Mouse (Mus musculus) hematopoietic stem cell, adult 5-6 weeks (primary cell): ENCODE results near the gene Trir. TPM values are rescaled to one million over a fixed set of nuclear protein-coding genes. Genes with fewer than 3 reads are reported as not detected.
A peak's percentile ranks its signal among the peaks of the same experiment; 100 is the strongest.

Source experiments
- ATAC-seq, 2 experiments: fragments of 125-278 bp in 1 of 2; replicated peaks in 1 of 2; 2 replicates each; pipeline ENCODE4 v1.8.0; 2016 to 2017; ENCODE audit warnings: inconsistent platforms in 2 of 2, mild to moderate bottlenecking in 2 of 2, moderate number of reproducible peaks in 2 of 2, low read depth in 1 of 2, moderate TSS enrichment in 1 of 2; ENCODE audit not compliant: low FRiP score in 2 of 2, poor library complexity in 2 of 2, severe bottlenecking in 2 of 2, insufficient read depth in 1 of 2, low TSS enrichment in 1 of 2
- total RNA-seq: library from RNA; stranded (forward); fragments of 172-1452, 232-1000 nt; gene quantifications from 2 replicates; pipeline ENCODE4 v1.2.3, GENCODE M21; 2017

Gene Trir
- total RNA-seq: 219 and 245 TPM in 2 replicates

DNA sequence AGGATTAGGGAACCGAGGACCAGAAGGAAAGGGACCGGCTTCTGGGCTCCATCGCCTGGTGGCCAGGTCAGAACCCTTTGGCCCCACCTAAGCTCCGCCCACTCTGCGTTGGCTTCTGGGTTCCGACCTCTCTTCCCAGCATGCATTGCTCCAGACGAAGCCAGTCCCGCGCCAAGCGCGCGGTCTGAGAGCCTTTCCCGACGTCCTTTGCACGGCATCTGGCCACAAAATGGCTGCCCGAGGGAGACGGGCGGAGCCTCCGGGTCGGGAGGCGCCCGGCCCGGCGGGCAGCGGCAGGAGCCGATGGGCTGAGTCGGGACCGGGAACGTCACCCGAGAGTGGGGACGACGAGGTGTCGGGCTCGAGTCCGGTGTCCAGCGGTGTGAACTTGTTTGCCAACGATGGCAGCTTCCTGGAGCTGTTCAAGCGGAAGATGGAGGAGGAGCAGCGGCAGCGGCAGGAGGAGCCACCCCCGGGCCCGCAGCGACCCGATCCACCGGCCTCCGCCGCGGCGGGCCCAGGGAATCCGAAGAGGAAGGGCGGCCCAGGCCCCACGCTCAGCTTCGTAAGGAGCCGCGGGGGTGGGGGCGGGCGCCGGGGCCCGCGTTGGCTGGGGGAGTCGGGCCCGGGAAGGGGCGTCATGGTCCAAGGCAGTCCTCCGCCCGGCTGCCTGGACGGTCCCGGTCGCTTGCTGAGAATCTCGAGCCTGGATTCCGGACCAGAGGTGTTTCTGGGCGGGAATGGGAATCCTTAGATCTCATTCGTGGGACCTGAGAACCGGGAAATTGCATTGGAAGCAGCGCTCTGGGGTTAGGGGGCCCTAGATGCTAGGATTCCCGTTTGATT is at the start of gene Trir:
Trir (plus strand) TSS at position 154 of the 846 bp plus-strand sequence.
- peak; percentile 83 to 85 for ATAC-seq

DNA sequence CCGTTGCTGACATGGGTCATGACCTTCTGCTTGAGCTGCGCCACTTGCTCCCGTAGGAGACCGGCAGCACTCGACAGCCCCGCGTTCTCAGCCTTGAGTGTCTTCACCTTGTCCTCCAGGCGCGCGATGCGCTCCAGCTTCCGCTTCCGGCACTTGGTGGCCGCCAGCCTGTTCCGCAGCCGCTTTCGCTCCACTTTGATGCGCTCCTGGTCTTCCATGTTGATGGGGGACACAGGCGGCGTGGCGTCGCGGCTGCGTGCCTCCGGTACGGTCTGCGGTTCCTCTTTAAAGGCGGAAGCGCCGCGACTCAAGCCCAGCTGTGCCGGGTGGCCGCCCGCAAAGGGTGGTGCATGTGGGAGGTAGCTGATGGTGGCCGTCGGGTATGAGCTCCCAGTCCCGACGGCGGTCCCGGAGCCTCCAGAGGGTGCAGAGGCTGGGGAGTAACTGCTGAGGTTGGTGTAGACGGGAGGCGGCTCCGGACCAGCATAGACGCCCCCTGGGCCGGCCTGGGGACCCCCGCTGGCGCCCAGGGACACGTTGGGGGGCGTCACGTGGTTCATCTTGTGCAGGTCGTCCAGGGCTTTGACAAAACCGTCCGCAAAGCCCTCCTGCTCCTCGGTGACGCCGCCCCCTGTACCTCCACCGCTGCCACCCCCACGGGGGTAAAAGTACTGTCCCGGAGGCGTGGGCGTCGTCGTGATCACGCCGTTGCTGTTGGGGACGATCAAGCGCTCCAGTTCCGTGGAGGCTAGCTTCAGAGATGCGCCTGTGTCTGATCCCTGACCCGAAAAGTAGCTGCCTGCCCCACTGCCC is 49.0 kb upstream of the Trir start:
- ATAC-seq: peak in 1 of 2 experiments; percentile 4; a peak in 1 of 4 replicates

DNA sequence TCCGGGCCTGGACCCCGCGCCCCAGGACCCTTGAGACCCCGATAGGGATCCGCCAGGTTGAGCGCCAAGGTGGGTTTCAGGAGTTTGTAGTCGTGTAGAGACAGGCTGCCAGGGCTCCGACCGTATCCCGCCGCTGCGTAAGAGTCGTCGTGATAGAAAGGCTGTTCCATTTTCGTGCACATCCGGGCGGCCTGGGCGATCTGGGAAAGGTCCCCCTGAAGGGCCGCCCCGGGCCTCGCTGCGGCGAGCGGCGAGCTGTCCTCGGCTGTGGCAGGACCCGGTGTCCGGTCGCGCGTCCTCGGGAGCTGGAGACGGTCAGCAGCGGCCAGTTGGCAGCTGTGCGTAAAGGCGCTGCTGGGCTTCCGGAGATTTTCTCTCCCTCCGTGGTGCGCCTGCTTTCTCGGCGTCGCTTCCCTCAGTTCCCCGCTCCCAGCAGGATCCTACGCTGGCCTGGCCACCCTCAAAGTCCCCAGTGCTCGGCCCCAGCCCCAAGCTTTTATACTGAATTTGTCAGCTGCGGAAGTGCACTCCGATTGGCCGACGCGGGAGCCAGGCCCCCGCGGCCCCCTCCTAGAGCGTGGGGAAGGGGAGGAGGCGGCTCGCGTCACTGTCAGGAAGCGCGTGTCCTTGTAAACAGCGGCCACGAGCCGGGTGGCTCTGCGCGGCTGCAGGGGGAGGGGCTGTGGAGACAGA is 48.2 kb upstream of the Trir start, which contains the start of gene Junb:
Junb (minus strand) TSS at position 471 of the 693 bp plus-strand sequence.
- ATAC-seq: peak; percentile 37 to 52

DNA sequence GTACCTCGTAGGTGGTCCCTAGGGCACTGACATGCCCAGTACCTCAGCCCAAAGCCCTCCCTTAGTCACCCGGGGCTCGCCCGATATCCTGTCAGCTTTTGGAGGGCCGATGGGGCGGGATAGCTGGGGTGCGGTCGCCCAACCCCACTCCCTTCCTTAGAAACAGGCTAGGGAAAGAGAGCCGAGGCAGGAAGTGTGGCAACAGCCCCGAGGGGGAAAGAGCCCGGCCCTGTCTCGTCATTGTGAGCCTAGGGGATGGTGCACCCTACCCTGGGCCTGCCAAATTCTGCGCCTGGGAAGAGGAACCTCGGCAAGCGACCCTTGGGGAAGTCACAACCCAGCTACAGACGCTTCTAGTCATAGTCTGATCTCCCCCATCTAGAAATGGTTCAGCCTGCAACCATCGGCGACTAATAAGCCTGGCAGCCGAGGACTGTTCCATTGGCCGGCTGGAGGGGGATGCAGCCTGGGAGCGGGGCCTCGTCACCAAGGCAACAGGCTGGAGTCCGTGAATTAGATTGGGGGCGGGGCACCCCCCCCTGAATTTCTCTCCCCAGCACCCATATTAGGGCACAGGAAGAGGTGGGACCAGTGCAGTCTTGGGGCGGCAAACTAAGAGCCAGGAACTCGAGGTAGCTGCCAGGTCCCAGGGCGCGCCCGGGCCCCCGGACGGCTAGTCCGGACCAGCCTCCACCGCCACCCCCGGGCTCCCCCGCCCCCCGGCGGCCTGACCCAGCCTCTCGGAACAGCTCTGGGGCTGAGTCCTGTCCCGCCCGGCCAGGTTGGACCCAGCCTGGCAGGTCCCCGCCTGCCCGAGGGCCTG is 46.8 kb upstream of the Trir start:
- peak; percentile 37 to 64 for ATAC-seq

DNA sequence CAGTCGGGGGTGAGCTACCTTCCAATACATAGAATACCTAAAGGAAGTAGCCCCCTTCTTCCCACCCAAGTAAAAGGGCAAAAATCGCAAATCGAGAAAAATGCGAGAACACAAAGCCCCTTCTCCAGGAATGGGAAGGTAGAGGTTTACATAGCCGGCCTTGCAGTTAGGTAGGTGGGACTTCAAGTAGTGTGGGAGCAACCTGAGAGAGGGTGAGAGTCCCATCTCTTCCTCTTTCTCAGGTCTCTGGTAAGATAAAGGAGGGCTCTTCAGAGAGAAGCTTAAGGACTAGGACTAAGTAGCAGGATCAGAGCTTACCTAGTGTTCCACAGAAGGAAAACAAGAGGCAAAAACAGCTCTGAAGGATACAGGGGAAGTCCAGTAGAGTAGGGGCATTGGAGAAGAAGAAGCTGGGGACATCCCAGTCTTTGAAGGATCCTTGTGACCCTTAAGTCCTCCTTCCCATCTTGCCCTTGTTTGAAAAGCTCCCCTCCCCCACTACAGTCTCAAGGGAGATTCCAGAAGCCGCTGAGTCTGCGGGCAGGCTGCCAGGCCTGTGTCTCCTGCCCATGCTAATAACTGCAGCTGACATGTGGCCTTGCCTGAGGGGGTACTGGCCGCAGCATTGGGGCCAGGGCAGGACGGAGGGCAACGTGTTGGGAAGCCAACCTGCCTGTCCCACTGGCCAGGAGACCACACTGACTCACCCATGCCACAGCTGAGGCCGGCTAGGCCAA is 45.8 kb upstream of the Trir start:
- no peak for ATAC-seq

DNA sequence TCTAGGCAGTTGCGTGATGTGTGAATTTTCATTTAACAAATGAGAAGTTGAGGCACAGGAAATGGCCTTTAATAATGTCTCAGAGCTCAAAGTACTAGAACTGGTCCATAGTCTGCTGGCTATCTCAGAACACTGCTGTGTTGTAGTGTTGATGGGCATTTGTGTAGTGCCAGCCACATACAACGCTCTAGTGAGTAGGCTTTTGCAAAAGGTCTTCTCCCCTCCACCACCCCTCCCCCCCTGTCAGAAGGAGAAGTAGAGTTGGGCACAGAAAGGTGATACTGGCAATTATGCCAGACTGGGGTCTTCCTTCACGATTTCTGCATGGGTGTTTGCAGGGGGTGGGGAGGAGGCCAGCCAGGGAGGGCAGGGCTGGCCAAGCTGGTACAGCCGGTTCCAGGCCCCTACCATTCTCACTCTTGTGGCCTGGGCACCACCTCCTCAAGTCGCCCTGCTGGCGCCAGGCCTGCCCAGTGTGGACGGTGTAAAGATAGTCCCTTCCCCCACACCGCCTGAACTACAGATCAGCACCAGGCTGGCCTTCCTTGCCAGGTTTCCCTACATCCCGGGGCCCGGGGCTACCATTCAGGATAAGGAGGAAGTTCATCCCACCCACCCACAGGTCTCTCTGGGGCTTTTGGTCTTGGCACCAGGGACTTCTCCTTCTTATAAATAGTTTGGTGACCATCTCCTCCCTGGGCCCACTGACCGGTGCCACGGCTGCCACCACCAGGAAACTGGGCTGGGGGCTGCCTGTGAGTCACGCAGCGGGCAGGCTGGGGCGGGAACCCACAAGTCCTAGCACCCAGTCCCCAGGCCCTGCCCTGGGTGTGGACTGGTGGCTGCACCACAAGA is 44.8 kb upstream of the Trir start:
- no peak for ATAC-seq

DNA sequence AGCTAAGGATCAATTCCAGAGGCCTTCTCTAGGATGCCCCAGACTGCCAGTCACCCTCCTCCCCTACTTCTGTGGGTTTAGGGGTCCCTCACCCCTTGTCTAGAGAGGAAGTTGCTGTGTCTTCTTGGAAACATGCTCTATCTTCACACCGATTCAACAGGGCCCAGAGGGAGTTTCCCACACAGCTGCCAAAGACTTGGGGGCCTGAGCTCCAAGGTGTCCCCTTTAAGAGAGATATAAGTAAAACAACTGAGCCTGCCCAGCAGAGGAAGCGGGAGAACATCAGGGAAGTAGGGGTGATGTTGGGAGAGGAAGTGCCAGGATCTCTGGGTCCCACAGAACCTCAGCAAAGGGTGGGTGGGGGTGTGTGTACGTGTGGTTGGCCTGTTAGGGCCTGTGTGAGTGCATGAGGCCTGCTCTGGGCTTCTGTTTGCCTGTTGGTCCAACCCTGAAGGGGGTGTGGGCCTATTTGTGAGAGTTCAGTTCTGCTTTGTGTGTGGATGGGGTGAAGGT is 44.1 kb upstream of the Trir start:
- ATAC-seq: no peak

DNA sequence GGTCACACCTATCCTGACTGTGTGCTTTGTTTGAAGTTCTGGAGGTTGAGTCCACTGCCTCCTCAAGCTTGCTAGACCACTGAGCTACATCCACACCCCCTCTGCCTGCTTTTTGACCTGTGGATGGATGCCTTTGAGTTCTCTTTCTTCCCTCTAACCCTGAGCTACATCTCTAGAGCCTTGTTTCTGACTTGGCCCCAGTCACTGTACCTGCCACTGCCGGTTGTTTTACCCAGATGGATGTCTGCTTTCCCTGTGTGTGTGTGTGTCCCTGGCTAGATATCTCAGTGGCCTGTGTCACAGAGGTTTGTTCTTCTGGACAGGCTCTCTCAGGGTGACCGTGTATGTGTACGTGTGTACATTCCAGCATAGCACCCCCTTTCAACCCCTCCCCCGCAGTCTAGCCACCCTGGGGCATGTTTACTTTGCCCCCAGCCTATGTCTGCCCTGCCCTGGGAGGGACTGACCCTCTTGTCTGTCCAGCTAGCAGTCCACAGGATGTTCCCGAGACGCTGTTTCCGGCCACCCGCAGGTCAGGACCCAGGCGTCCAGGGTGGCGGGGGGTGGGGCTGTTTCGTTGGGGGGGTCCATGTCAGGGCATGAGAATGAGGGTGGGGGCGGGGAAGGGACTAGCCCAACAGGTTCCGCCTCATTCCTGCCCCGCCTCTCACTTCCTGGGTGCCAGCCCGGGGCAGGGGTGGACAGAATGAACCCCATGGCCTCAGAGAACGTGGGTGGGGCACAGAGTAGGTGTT is 42.2 kb upstream of the Trir start:
- ATAC-seq: no peak

DNA sequence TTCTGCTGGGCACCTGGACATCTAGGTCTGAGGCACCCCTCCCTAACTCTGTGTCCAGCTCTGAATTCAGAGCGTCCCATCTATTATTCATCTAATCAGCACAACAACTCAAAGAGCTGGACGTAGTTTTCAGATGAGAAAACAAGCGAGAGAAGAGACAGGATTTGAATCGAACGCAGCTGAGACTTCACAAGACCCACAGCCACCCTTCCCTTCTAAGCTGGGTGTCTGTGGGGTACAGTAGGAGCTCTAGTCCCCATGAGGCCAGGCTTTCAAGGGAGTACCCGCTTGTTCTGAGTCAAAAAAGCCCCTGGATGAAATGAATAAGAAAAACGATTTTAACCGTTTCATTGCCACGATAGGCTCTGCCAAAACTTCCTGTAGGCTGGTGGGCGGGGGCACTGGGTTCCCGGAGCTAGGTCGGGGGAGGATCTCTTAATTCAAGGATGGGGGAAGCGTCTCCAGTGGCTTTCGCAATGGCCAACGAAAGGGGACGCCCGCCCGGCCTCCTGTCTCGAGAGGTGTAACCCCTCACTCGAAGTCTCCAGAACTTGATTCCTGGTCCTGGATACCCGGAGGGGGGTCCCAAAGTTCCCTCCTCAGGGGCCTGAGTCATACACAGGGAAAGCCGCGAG is 41.5 kb upstream of the Trir start:
- no peak for ATAC-seq

DNA sequence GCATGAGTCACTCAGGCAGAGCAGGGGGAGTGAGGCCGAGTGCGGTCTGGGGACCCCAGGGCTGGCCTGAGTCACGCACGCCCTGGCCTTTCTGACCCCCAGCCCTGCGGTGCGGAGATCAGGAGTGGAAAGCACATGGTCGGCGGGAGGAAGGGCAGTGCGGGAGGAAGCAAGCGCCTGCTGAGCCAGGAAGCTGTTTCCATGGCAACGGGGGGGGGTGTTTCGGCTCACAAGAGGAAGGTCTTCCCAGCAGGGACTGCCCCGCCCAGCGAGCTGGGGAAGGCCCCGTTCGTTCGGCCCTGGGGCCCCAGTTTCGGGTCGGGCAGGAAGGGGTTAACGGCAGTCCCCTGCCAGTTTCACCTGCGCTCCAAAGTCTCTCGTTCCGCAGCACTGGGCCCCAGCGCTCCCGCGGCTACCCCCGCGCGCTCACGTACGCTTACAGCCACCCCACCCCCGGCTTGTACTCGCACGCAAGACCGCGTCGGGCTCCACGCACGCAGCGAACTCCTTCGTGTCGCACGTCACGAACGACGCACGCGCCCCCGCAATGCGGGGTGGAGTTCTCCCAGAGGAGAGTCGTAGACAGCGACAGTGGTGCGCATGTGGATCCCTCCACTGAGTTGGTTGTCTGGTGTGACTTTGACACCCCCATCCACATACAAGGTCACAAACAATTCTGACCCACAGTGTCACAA is 40.8 kb upstream of the Trir start:
- peak; percentile 60 to 63 for ATAC-seq

DNA sequence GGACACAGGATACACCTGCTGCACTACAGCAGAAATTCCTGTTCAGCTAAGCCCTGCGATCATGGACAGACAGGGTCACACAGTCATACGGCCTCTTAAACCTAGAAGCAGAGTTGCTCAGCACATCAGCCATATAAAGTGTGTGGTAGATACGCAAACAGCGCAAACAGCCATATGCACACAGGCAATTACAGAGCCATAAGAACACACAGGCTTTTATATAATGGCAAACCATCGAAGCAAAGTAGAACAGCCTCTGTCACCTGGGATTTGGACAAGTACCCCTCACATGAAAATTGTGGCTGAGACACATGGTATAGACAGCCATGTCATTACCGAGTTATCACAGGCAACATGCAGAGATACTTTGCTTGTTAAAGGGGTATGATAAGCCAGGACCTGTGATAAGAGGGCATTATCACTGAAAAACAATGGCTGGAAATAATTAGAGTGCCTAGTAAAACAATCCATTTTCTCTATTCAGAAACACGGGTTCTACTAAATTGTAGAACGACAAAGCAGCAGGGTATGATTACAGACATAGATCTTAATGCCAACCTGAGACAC is 40.2 kb upstream of the Trir start:
- ATAC-seq: peak in 1 of 2 experiments; percentile 8; a peak in 2 of 4 replicates

DNA sequence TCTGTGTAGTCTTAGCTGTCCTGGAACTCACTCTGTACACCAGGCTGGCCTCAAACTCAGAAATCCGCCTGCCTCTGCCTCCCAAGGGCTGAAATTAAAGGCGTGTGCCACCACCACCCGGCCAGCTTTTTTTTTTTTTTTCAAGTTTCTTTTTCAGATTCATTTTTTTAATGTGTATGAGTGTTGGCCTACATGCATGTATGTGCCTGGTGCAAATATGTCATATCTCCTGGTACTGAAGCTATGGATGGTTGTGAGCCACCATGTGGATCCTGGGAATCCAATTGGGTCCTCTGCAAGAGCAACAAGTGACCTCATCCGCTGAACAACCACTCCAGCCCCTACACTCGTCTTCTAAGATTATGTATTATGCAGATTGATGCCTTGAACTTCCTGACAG is 39.2 kb upstream of the Trir start:
- ATAC-seq: no peak

DNA sequence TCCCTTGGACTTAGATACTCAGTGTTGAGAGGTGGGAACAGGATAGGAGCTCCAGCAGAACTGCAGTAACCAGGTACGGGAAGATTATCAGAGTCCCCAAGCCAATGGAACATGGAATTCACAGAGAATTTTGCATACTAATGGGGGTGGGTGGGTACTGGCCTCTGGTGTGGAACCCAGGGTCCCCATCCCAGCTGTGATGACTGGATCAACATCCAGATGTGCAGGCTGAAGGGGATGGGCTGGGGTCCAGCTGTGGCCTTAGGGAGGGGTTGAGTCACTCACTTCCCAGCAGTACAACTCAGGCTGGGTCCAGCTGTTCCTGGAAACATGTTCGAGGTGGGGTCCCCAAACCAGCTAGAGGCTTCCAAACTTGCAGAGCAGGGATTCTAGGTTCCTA is 38.7 kb upstream of the Trir start:
- ATAC-seq: no peak

DNA sequence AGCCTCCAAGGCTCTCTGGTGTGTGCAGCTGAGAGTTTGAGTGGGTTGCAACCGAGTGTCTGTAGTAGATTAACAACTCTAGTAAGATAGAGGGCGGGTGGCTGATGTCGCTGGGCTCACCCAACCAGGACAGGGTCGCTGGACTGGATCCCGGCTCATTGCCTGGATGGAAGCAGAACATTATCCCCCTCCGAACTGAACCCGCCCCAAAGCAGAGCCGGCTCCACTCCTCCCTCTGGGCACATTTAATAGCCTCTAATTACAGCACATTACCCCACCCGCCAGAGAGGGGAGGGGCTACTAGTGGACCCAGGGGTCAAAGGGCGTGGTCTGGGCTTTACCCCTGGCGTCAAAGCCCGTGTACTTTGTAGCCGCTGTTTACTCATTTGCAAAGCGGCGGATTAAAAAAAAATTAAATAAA is 37.3 kb upstream of the Trir start:
- ATAC-seq: no peak
